Mouse (Mus musculus) bone marrow, adult 2 months (tissue): Measurements from ENCODE around the gene Eda2r.

Experiments
- CTCF ChIP-seq: fragments of 200-500 bp; IDR thresholded peaks from 2 replicates; pipeline ENCODE4 v1.5.1; 2011; ENCODE audit warnings: low read length, control low read depth; ENCODE audit not compliant: control insufficient read depth, insufficient read depth
- POLR2A ChIP-seq: fragments of 200-500 bp; IDR thresholded peaks from 2 replicates; pipeline ENCODE4 v1.6.1; 2011; ENCODE audit warnings: low read depth, mild to moderate bottlenecking, control low read depth, low read length, borderline replicate concordance; ENCODE audit not compliant: control insufficient read depth

- TF ChIP-seq CTCF (no peak), POLR2A (no peak)
These were observed 7.8 kb downstream of the Eda2r start for GRCm38 (mm10) chrX:97369206-97369605.
